Mouse (Mus musculus) cerebellum, adult 2 months (tissue): ENCODE data around the gene Gfi1b. TPM values are rescaled to one million over a fixed set of nuclear protein-coding genes. Genes with fewer than 3 reads are reported as not detected.

ENCODE experiments used
- DNase-seq, 2 experiments: peaks; one replicate each; pipeline ENCODE4 v3.0.0; 2021
- H3K27ac ChIP-seq: fragments of 200-500 bp; 2 replicates; pipeline ENCODE4 v1.5.1; 2012; ENCODE audit warnings: low read length, control low read depth, inconsistent platforms; ENCODE audit not compliant: insufficient read depth
- H3K27me3 ChIP-seq: fragments of 200-500 bp; 2 replicates; pipeline ENCODE4 v1.6.1; 2012; ENCODE audit warnings: inconsistent platforms, mild to moderate bottlenecking, low read length, moderate library complexity; ENCODE audit not compliant: control insufficient read depth, insufficient read depth
- H3K4me1 ChIP-seq: fragments of 200-500 bp; 2 replicates; pipeline ENCODE4 v1.6.1; 2011; ENCODE audit warnings: low read length; ENCODE audit not compliant: control insufficient read depth, insufficient read depth
- H3K4me3 ChIP-seq: fragments of 200-500 bp; replicated peaks from 2 replicates; pipeline ENCODE3; 2011; ENCODE audit warnings: mild to moderate bottlenecking, low read depth, low read length, control low read depth; ENCODE audit not compliant: insufficient read depth
- CTCF ChIP-seq: fragments of 200-500 bp; IDR thresholded peaks from 2 replicates; pipeline ENCODE4 v1.5.1; 2011; ENCODE audit warnings: low read depth, mild to moderate bottlenecking, control low read depth, low read length, moderate library complexity, borderline replicate concordance; ENCODE audit not compliant: insufficient read depth
- POLR2A ChIP-seq: fragments of 200-500 bp; IDR thresholded peaks from 2 replicates; pipeline ENCODE4 v1.6.1; 2011; ENCODE audit warnings: low read length, control low read depth, borderline replicate concordance; ENCODE audit not compliant: insufficient read depth
- WGBS: fragments of 180-500 bp; shearing (Covaris S2); methylation state at CpG from one replicate; pipeline ENCODE4 v1.1.7; 2018; 5-methylcytosine and 5-hydroxymethylcytosine counted together
- polyA plus RNA-seq: library from polyadenylated mRNA; depleted of rRNA; stranded (reverse); fragments of >200 nt; gene quantifications from 2 replicates; pipeline ENCODE4 v1.2.3, GENCODE M21; 2012

The Gfi1b gene
- polyA plus RNA-seq, 1 experiment, result 0.18 TPM

- TF ChIP-seq CTCF, result no peak
- no peak for TF ChIP-seq POLR2A
- Histone ChIP-seq H3K4me1 (peaks cover 4% of the 10 kb centered on the region; the same call in 1 of the 2 replicates), H3K27me3 (no peaks in the 10 kb centered on the region), H3K4me3 (no peak overlapping the region), H3K27ac (no peak overlapping the region)
- 84% methylated on average over 10 of the region's 10 CpGs for WGBS
- no peak for DNase-seq
Observed at GRCm38 (mm10) chr2:28612436-28613063, 9.2 kb downstream of the Gfi1b start.

- TF ChIP-seq POLR2A (no peak), CTCF (no peak)
- WGBS, result 62% methylated on average over 17 of the region's 17 CpGs
- Histone ChIP-seq H3K4me1 (peaks cover 4% of the 10 kb centered on the region; the same call in 1 of the 2 replicates), H3K4me3 (no peak overlapping the region), H3K27me3 (no peaks in the 10 kb centered on the region), H3K27ac (no peak overlapping the region)
- DNase-seq, result no peak
Observed at GRCm38 (mm10) chr2:28611407-28611787, 10.4 kb downstream of the Gfi1b start.

- Histone ChIP-seq H3K4me1 (peaks cover 4% of the 10 kb centered on the region; the same call in 1 of the 2 replicates), H3K27ac (no peak overlapping the region), H3K4me3 (no peak overlapping the region), H3K27me3 (no peaks in the 10 kb centered on the region)
- TF ChIP-seq CTCF (no peak), POLR2A (no peak)
- 32% methylated on average over 12 of the region's 12 CpGs for WGBS
- peak; percentile 42 for DNase-seq
Observed at GRCm38 (mm10) chr2:28610716-28611406, 10.9 kb downstream of the Gfi1b start.

GRCm38 (mm10) chr2:28609851-28610250 is 11.9 kb downstream of the Gfi1b start:
- no peak overlapping the region for H3K4me3 ChIP-seq
- no peak overlapping the region for H3K27ac ChIP-seq
- 87% methylated on average over 10 of the region's 10 CpGs for WGBS
- TF ChIP-seq POLR2A (no peak), CTCF (no peak)
- H3K4me1 ChIP-seq, result peaks cover 4% of the 10 kb centered on the region; the same call in 1 of the 2 replicates
- DNase-seq, result no peak
- H3K27me3 ChIP-seq, result no peaks in the 10 kb centered on the region

GRCm38 (mm10) chr2:28607341-28608165 is 14.2 kb downstream of the Gfi1b start:
- H3K4me1 ChIP-seq, result peaks cover 4% of the 10 kb centered on the region; the same call in 1 of the 2 replicates
- WGBS, result 68% methylated on average over 10 of the region's 10 CpGs
- DNase-seq, result no peak
- TF ChIP-seq CTCF (no peak), POLR2A (no peak)
- no peak overlapping the region for H3K4me3 ChIP-seq
- H3K27ac ChIP-seq, result no peak overlapping the region
- H3K27me3 ChIP-seq, result no peaks in the 10 kb centered on the region

GRCm38 (mm10) chr2:28606601-28607340 is 15.0 kb downstream of the Gfi1b start:
- Histone ChIP-seq H3K4me3 (no peak overlapping the region), H3K27me3 (no peaks in the 10 kb centered on the region), H3K27ac (no peak overlapping the region), H3K4me1 (peaks cover 4% of the 10 kb centered on the region; the same call in 1 of the 2 replicates)
- WGBS, result 64% methylated on average over 8 of the region's 8 CpGs
- no peak for TF ChIP-seq CTCF
- no peak for DNase-seq
